Mouse (Mus musculus): ENCODE results near the gene Tbc1d30. TPM values are rescaled to one million over a fixed set of nuclear protein-coding genes. Genes with fewer than 3 reads are reported as not detected.

Tbc1d30 gene
- 1.1 TPM in 2 replicates for polyA plus RNA-seq (2015; fragmentation: Nextera tagmentation; extraction: Ambion mirVana)

DNA sequence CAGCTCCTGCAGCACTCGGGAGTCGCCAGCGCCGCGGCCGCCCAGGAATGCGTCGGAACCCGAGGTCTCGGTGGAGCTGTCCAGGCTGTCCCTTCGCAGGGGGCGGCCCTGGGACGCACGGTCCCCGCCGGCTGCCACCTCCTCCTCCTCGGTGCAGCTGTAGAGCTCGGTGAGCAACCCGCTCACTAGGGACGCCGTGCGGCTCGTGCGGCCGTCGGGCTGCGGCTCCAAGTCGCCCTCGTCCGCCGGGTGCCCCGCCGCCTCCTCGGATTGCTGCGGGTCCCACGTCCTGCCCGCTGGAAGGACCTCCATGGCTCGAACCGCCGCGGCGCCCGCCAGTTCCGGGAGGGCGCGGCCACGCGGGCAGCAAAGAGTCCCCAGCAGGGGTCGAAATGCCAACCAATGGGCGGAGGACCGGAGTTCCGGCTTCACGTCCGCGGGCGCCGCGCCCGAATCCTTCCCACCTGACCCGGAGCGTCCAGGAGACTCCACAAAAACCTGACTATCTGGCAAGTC lies at the start of gene Tbc1d30:
Gene Tbc1d30, minus strand, starts transcription at position 213 of the 516 bp plus-strand sequence.
- H3K27ac ChIP-seq = no peak within 1 kb of the TSS

DNA sequence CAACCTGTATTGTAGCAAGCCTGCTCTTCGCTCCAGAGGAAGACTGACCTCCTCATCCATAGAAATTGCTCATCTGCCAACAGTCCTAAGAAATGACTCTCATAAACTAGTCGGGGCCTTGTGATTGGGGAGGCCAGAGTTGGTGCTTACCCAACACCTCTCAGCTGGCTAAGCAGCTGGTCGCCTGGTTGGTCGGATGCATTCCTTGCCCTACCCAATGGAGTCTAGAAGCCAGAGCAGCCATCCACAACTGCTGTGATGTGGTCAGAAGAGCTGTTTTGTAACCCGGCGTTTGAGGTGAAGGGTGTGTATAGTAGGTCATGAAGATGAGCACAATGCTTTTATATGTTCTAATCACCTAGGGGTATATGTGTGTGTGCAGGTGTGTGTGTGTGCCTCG lies 47.5 kb upstream of the Tbc1d30 start:
- Histone ChIP-seq H3K4me3 (no peak overlapping the region), H3K9ac (no peak overlapping the region), H3K4me2 (no peak overlapping the region), H3K36me3 (peaks cover 35% of the 10 kb centered on the region), H3K4me1 (0 out of 2 replicates have a peak, but pooled peaks cover 5% of the 10 kb centered on the region), H3K9me3 (no peaks in the 10 kb centered on the region), H3K27me3 (no peaks in the 10 kb centered on the region), H3K27ac (no peak overlapping the region)
- 86% methylated on average over 7 of the region's 7 CpGs for WGBS
- no peak for ATAC-seq (ENCODE audit: insufficient number of reproducible peaks, low FRiP score, low TSS enrichment, low read depth)

More for the DNA sequence above, at the start of gene Tbc1d30:
- ATAC-seq (ENCODE audit: insufficient number of reproducible peaks, low FRiP score, low TSS enrichment, low read depth) = peak; percentile 69; the same call in 1 of the 2 replicates
- Histone ChIP-seq H3K4me2 (peak within 1 kb of the TSS; percentile 90), H3K9ac (peak within 1 kb of the TSS; percentile 11; the same call in 1 of the 2 replicates), H3K9me3 (no peaks in the 10 kb centered on the region), H3K4me3 (peak within 1 kb of the TSS; percentile 47), H3K36me3 (no peaks in the 10 kb centered on the region), H3K4me1 (peaks cover 17% of the 10 kb centered on the region), H3K27me3 (peaks cover 38% of the 10 kb centered on the region)
- under 1% methylated on average over 59 of the region's 61 CpGs for WGBS

DNA sequence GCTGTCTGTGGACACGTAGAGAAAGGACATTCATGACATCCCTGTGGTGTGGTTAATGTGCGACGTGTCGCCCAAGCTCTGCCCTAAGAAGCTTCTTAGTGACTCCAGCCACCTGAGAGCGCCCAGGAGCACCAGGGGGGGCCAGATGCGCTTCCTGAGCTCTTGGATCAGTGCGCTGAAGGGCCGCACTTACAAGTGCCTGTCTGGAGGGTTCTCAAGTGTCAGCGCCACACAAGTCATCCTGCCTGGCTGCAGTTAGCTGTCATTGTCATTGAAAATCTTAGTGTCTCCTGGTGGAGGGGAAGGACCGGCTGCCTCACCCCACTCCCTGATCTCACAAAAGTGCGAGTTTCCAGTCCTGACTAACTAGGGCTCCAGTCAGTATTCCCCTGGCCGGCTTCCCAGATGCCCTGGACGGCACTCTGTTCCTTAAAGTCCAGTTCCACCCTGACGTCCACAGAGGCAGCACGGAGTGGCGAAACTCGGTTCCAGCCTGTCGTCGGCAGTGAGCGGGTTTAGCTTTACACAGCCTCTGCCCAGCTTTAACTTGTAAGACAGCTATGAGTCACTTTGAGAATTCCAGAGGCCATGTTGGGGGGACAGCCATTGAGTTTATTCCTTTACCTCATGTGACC lies 44.6 kb upstream of the Tbc1d30 start:
- WGBS = 84% methylated on average over 20 of the region's 20 CpGs
- Histone ChIP-seq H3K27ac (no peak overlapping the region), H3K4me2 (no peak overlapping the region), H3K9me3 (no peaks in the 10 kb centered on the region), H3K36me3 (peaks cover 64% of the 10 kb centered on the region), H3K27me3 (no peaks in the 10 kb centered on the region), H3K4me3 (no peak overlapping the region), H3K4me1 (0 out of 2 replicates have a peak, but pooled peaks cover 5% of the 10 kb centered on the region), H3K9ac (no peak overlapping the region)
- no peak for ATAC-seq (ENCODE audit: insufficient number of reproducible peaks, low FRiP score, low TSS enrichment, low read depth)

DNA sequence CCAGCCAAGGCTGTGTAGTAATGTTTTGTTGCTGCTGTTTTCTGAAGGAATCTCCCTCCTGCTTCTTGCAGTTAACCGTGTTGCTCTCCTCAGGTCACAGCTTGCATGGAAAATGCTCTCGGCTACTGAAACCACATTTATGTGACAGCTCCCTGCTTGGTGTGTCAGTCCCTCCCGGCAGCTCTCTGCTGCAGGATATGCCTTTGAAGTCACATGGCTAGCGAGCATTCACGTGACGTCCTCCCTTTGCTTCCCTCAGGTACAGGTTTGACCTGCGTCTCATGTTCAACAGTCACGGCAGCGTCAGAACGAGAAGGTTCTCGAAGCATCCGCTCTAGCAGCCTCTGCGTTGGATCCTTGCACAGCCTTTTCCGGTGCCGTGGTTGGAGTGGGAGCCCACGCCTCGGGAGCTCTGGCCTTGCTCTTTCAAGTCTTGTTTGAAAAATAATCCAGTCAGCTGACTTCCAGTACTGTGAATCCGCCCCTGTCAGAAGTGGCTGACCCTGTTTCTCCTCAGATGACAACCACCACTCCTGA lies 43.8 kb upstream of the Tbc1d30 start:
- Histone ChIP-seq H3K4me2 (no peak overlapping the region), H3K9me3 (no peaks in the 10 kb centered on the region), H3K36me3 (peaks cover 72% of the 10 kb centered on the region), H3K9ac (no peak overlapping the region), H3K27me3 (no peaks in the 10 kb centered on the region), H3K27ac (peak overlapping the region; percentile 38), H3K4me1 (0 out of 2 replicates have a peak, but pooled peaks cover 5% of the 10 kb centered on the region), H3K4me3 (no peak overlapping the region)
- no peak for ATAC-seq (ENCODE audit: insufficient number of reproducible peaks, low FRiP score, low TSS enrichment, low read depth)
- WGBS = 71% methylated on average over 18 of the region's 18 CpGs

DNA sequence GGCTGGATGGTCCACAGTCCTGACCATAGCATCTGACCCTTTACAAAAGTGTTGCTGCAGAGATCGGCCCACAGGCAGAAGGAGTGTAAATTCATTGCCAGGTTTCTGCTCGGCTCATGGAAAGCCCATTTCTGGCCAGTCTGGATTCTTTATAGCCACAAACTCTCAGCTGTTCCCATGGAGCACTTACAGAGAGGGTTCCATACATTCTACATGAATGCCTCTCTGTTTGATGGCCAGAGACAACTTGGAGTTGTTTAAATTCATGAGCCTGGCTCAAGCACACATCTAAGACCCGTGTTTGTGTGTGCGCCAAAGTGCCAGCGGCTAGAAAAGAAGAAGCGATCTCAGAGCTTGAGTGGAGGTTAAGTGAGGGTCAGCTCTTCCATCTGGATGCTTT lies 43.2 kb upstream of the Tbc1d30 start:
- H3K4me3 ChIP-seq = no peak overlapping the region
- H3K36me3 ChIP-seq = peaks cover 78% of the 10 kb centered on the region
- peak overlapping the region; percentile 38 for H3K27ac ChIP-seq
- no peak for ATAC-seq (ENCODE audit: insufficient number of reproducible peaks, low FRiP score, low TSS enrichment, low read depth)
- no peaks in the 10 kb centered on the region for H3K27me3 ChIP-seq
- 55% methylated on average over 6 of the region's 6 CpGs for WGBS
- H3K4me1 ChIP-seq = 0 out of 2 replicates have a peak, but pooled peaks cover 3% of the 10 kb centered on the region
- H3K9ac ChIP-seq = no peak overlapping the region
- no peaks in the 10 kb centered on the region for H3K9me3 ChIP-seq
- H3K4me2 ChIP-seq = no peak overlapping the region

DNA sequence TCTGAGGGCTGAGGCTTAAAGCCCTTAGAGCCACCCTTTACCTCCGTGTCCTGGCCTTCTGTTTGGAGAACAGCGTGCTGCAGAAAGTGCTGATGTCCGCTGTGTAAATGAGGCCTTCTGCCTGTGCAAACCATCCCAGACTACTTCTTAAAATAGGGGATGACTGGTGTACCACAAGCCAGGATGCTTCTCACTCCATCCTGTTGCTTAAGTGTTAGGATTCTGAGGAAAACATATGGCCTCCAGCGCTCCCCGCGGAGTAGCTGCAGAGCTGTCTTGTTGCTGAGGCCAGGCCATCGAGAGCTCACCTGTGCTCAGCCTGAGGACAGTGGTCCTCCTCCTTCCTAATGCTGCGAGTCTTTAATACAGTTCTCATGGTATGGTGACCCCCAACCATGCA lies 40.8 kb upstream of the Tbc1d30 start:
- ATAC-seq (ENCODE audit: insufficient number of reproducible peaks, low FRiP score, low TSS enrichment, low read depth) = no peak
- 0 out of 2 replicates have a peak, but pooled peaks cover 3% of the 10 kb centered on the region for H3K4me1 ChIP-seq
- H3K27me3 ChIP-seq = no peaks in the 10 kb centered on the region
- no peak overlapping the region for H3K4me2 ChIP-seq
- H3K27ac ChIP-seq = no peak overlapping the region
- peaks cover 99% of the 10 kb centered on the region for H3K36me3 ChIP-seq
- WGBS = 93% methylated on average over 8 of the region's 8 CpGs
- H3K9me3 ChIP-seq = no peaks in the 10 kb centered on the region
- H3K4me3 ChIP-seq = no peak overlapping the region
- no peak overlapping the region for H3K9ac ChIP-seq

DNA sequence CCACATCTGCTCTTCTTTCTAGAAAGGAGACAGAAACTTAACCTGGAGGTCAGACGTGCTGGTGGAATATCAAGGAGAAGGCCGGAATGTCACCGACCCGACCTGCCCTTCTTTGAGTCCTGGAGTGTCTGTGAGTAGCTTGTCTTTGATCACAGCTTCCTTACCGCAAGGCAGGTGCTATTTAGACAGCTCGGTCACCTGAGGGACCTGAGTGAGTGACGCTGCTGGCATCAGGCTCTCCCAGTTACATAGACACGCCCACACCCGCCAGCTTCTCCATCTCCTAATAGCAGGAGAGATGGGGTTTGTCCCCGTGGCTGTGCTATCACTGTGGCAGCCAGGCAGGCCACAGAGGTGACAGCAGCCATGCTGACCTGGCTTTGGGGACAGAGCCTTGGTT lies 39.5 kb upstream of the Tbc1d30 start:
- Histone ChIP-seq H3K4me2 (no peak overlapping the region), H3K4me1 (0 out of 2 replicates have a peak, but pooled peaks cover 3% of the 10 kb centered on the region), H3K9ac (no peak overlapping the region), H3K36me3 (peaks cover 94% of the 10 kb centered on the region), H3K27ac (no peak overlapping the region), H3K4me3 (no peak overlapping the region), H3K27me3 (no peaks in the 10 kb centered on the region), H3K9me3 (no peaks in the 10 kb centered on the region)
- 74% methylated on average over 10 of the region's 10 CpGs for WGBS
- no peak for ATAC-seq (ENCODE audit: insufficient number of reproducible peaks, low FRiP score, low TSS enrichment, low read depth)

DNA sequence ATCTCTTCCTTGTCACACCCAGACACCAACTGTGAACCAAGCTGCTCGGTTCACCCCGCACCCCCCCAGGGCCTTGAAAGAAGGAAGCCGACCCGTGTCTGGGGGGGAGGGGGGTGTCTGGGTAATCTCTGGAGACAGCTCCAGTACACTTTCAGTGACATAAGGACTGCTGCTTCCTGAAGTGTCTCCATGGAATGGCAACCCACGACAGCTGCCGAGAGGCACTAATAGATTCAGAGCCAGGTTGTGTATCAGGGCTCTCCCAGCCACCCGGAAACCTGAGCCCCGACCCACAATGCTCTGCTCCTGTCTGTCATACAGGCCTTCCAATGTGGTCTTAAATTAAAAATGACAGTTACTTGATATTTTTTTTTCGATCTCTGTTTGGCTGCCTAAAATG lies 35.3 kb upstream of the Tbc1d30 start:
- no peaks in the 10 kb centered on the region for H3K27me3 ChIP-seq

DNA sequence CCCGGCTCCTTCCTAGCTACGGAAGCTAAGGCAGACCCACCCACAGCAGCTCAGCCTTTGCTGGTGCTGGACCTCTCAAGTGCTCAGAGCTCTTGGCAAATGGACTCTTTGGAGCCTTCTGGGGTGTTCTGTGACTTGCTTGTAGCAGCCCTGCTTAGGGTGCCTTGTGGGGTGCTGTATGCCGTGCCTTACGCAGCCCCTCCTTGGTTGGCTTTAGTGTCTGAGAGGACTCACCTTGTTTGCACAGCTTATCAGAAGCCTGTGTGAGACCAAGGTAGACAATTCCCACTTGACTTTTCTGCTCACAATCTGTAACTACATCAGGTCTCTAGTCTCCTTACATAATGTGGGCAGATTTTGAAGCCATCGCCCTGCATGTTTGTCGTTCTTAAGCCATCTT lies 34.6 kb upstream of the Tbc1d30 start:
- H3K9ac ChIP-seq = no peak overlapping the region
- ATAC-seq (ENCODE audit: insufficient number of reproducible peaks, low FRiP score, low TSS enrichment, low read depth) = no peak
- H3K36me3 ChIP-seq = peaks cover 88% of the 10 kb centered on the region
- 94% methylated on average over 6 of the region's 6 CpGs for WGBS
- no peak overlapping the region for H3K4me3 ChIP-seq
- H3K9me3 ChIP-seq = no peaks in the 10 kb centered on the region
- no peaks in the 10 kb centered on the region for H3K4me1 ChIP-seq
- H3K27ac ChIP-seq = no peak overlapping the region
- H3K4me2 ChIP-seq = no peak overlapping the region
- H3K27me3 ChIP-seq = no peaks in the 10 kb centered on the region

More for the DNA sequence above, 35.3 kb upstream of the Tbc1d30 start:
- H3K9ac ChIP-seq = no peak overlapping the region
- no peak overlapping the region for H3K4me2 ChIP-seq
- H3K36me3 ChIP-seq = peaks cover 88% of the 10 kb centered on the region
- H3K9me3 ChIP-seq = no peaks in the 10 kb centered on the region
- H3K4me1 ChIP-seq = no peaks in the 10 kb centered on the region
- H3K4me3 ChIP-seq = no peak overlapping the region
- 49% methylated on average over 9 of the region's 9 CpGs for WGBS
- H3K27ac ChIP-seq = no peak overlapping the region
- ATAC-seq (ENCODE audit: insufficient number of reproducible peaks, low FRiP score, low TSS enrichment, low read depth) = peak; percentile 60; the same call in 1 of the 2 replicates

DNA sequence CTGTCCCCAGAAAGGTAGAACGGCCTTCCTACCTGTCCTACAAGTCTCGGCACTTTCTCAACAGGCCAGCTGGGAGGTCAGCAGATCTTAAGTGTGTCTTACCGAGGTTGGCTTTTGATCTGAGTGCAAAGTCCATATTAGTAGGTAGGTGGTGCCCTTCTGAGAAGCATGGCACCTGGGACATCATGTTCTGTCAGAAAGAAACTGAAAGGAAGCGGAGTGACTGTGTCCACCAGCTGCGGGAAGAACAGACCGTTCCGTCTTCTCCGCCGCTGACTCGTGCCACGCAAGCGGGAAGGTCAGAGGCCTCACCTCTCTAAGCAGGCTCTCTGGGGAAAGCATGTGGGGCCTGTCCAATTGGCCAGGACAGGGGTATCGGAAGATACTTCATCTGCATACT lies 33.6 kb upstream of the Tbc1d30 start:
- H3K4me3 ChIP-seq = no peak overlapping the region
- ATAC-seq (ENCODE audit: insufficient number of reproducible peaks, low FRiP score, low TSS enrichment, low read depth) = no peak
- no peaks in the 10 kb centered on the region for H3K4me1 ChIP-seq
- peaks cover 88% of the 10 kb centered on the region for H3K36me3 ChIP-seq
- H3K27ac ChIP-seq = no peak overlapping the region
- H3K4me2 ChIP-seq = no peak overlapping the region
- H3K27me3 ChIP-seq = no peaks in the 10 kb centered on the region
- 89% methylated on average over 13 of the region's 13 CpGs for WGBS
- H3K9ac ChIP-seq = no peak overlapping the region
- no peaks in the 10 kb centered on the region for H3K9me3 ChIP-seq

DNA sequence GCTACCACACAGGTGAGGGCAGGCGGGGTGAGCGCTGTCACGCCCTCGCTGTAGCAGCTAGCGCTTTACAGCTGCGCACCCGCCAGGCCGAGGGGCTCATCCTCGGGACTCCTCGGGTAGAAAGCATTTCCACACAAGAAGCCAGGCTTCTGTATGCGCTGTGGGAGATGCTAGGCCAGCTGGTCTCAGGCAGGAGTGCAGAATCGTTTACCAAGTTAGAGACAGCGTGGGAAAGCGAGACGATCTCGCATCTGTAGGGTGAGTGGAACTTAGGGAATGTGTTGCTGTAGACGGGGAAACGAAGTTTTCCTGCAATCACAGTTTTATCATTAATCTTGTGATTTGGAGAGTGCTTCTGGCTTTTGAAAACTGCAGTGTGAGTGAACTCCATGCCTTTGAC lies 30.2 kb upstream of the Tbc1d30 start:
- Histone ChIP-seq H3K4me1 (no peaks in the 10 kb centered on the region), H3K27ac (no peak overlapping the region), H3K4me2 (no peak overlapping the region), H3K27me3 (no peaks in the 10 kb centered on the region), H3K4me3 (no peak overlapping the region), H3K9ac (no peak overlapping the region), H3K9me3 (no peaks in the 10 kb centered on the region), H3K36me3 (peaks cover 89% of the 10 kb centered on the region)
- WGBS = 90% methylated on average over 18 of the region's 18 CpGs
- no peak for ATAC-seq (ENCODE audit: insufficient number of reproducible peaks, low FRiP score, low TSS enrichment, low read depth)

DNA sequence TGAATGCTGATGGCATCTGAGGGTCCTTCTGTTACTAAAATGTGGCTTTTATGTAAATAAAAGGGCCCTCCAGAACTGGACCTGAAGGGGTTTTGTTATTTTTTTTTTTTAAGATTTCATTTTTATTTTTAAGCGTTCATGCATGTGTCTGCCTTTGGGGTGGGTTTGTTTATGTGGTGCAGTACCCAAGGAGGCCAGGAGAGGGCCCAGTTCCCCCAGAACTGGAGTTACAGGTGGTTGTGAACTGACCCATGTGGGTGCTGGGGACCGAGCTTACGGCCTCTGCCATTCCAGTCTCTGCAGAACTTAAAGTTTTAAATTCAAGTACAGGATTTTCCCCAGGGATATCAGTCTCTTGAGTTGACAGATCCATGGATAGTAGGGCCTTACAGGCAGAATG lies 28.3 kb upstream of the Tbc1d30 start:
- H3K27ac ChIP-seq = no peak overlapping the region
- no peaks in the 10 kb centered on the region for H3K4me1 ChIP-seq
- H3K9me3 ChIP-seq = no peaks in the 10 kb centered on the region
- peaks cover 88% of the 10 kb centered on the region for H3K36me3 ChIP-seq
- no peak overlapping the region for H3K9ac ChIP-seq
- H3K4me3 ChIP-seq = no peak overlapping the region
- 97% methylated on average over 3 of the region's 3 CpGs for WGBS
- ATAC-seq (ENCODE audit: insufficient number of reproducible peaks, low FRiP score, low TSS enrichment, low read depth) = no peak
- no peak overlapping the region for H3K4me2 ChIP-seq
- H3K27me3 ChIP-seq = no peaks in the 10 kb centered on the region
